Mouse (Mus musculus): ENCODE measurements at regions not wholly inside any gene's neighbourhood (a gene's known extent, or its start where the extent isn't known, plus 50 kb on each side); places are given as distances from the start of the nearest gene placed in this dataset.

GRCm38 (mm10) chr4:8989614-8990013 lies 750.8 kb upstream of the Car8 start:
- ATAC-seq (ENCODE audit: low read depth) = no peak

GRCm38 (mm10) chr4:8989110-8989509 lies 750.3 kb upstream of the Car8 start:
- no peak for ATAC-seq (ENCODE audit: low read depth)
- Histone ChIP-seq H3K36me3 (ENCODE audit: control insufficient read depth, insufficient read depth, low read length) (no peaks in the 10 kb centered on the region), H3K9ac (ENCODE audit: low read length) (no peak overlapping the region), H3K9me3 (ENCODE audit: control insufficient read depth, low read length) (no peaks in the 10 kb centered on the region), H3K4me3 (ENCODE audit: low read length) (no peak overlapping the region), H3K4me1 (replicated peaks; ENCODE audit: control insufficient read depth, insufficient read depth, low read length) (peaks cover 9% of the 10 kb centered on the region; the same call in 1 of the 2 replicates), H3K4me2 (ENCODE audit: low read depth, low read length) (no peak overlapping the region), H3K27me3 (ENCODE audit: control insufficient read depth, insufficient read depth, low read depth, low read length) (no peaks in the 10 kb centered on the region), H3K27ac (ENCODE audit: low read length) (no peak overlapping the region)
- WGBS = 86% methylated on average over 4 of the region's 4 CpGs

More at GRCm38 (mm10) chr4:8989614-8990013, 750.8 kb upstream of the Car8 start:
- Histone ChIP-seq H3K4me1 (replicated peaks; ENCODE audit: control insufficient read depth, insufficient read depth, low read length) (peaks cover 6% of the 10 kb centered on the region; the same call in 1 of the 2 replicates), H3K9me3 (ENCODE audit: control insufficient read depth, low read length) (no peaks in the 10 kb centered on the region), H3K27me3 (ENCODE audit: control insufficient read depth, insufficient read depth, low read depth, low read length) (no peaks in the 10 kb centered on the region), H3K9ac (ENCODE audit: low read length) (no peak overlapping the region), H3K4me2 (ENCODE audit: low read depth, low read length) (no peak overlapping the region), H3K27ac (ENCODE audit: low read length) (no peak overlapping the region), H3K36me3 (ENCODE audit: control insufficient read depth, insufficient read depth, low read length) (no peaks in the 10 kb centered on the region), H3K4me3 (ENCODE audit: low read length) (no peak overlapping the region)
- WGBS = 89% methylated on average over 6 of the region's 6 CpGs

- WGBS = 44% methylated on average over 8 of the region's 8 CpGs
- H3K9ac ChIP-seq (ENCODE audit: low read length) = no peak overlapping the region
- no peaks in the 10 kb centered on the region for H3K9me3 ChIP-seq (ENCODE audit: control insufficient read depth, low read length)
- H3K36me3 ChIP-seq (ENCODE audit: control insufficient read depth, insufficient read depth, low read length) = no peaks in the 10 kb centered on the region
- no peak for ATAC-seq (ENCODE audit: low read depth)
- H3K4me3 ChIP-seq (ENCODE audit: low read length) = no peak overlapping the region
- peaks cover 12% of the 10 kb centered on the region; the same call in 1 of the 2 replicates for H3K4me1 ChIP-seq (replicated peaks; ENCODE audit: control insufficient read depth, insufficient read depth, low read length)
- H3K27ac ChIP-seq (ENCODE audit: low read length) = no peak overlapping the region
- H3K27me3 ChIP-seq (ENCODE audit: control insufficient read depth, insufficient read depth, low read depth, low read length) = no peaks in the 10 kb centered on the region
- H3K4me2 ChIP-seq (ENCODE audit: low read depth, low read length) = no peak overlapping the region
Observed at GRCm38 (mm10) chr4:8988345-8988733, 749.5 kb upstream of the Car8 start.

GRCm38 (mm10) chr4:8987544-8988344 lies 748.9 kb upstream of the Car8 start:
- 56% methylated on average over 10 of the region's 10 CpGs for WGBS
- no peaks in the 10 kb centered on the region for H3K27me3 ChIP-seq (ENCODE audit: control insufficient read depth, insufficient read depth, low read depth, low read length)
- no peak overlapping the region for H3K27ac ChIP-seq (ENCODE audit: low read length)
- H3K4me3 ChIP-seq (ENCODE audit: low read length) = no peak overlapping the region
- no peaks in the 10 kb centered on the region for H3K9me3 ChIP-seq (ENCODE audit: control insufficient read depth, low read length)
- H3K4me2 ChIP-seq (ENCODE audit: low read depth, low read length) = no peak overlapping the region
- no peaks in the 10 kb centered on the region for H3K36me3 ChIP-seq (ENCODE audit: control insufficient read depth, insufficient read depth, low read length)
- ATAC-seq (ENCODE audit: low read depth) = no peak; the same call in 1 of the 2 replicates
- peaks cover 12% of the 10 kb centered on the region; the same call in 1 of the 2 replicates for H3K4me1 ChIP-seq (replicated peaks; ENCODE audit: control insufficient read depth, insufficient read depth, low read length)
- H3K9ac ChIP-seq (ENCODE audit: low read length) = no peak overlapping the region

DNA sequence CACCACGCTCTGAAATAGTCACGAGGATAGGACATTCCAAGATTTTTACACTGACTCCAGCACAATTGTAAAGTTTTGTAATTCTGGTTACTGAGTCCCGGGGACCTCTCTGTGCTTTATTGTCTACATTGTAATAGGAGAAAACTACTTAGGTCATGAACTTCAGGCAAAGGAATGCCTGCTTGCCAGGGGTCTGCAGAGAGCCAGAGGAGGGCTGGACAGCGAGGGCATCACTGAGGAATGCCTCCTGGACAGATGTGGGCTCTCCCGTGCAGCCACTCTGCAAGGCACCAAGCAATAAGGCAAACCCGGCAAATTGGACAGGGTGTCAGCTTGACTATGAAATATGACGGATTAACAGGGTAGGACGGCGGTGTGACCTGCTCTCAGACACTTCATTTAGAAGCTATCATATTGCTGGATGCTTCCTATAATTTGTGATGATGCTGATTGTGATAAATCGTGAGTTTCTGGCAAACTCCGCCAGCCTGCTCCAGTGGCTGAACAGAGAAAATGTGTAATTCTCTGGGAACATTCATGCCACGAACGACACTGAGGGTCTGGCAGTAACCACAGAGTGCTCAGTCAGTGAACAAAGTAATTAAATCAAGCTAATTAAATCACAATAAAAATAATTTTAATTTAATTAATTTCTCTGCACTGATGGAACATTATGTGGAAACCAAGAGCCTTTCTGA lies 747.7 kb upstream of the Car8 start:
- H3K9ac ChIP-seq (ENCODE audit: low read length) = no peak overlapping the region
- no peaks in the 10 kb centered on the region for H3K9me3 ChIP-seq (ENCODE audit: control insufficient read depth, low read length)
- ATAC-seq (ENCODE audit: low read depth) = peak; percentile 39; the same call in 1 of the 2 replicates
- peaks cover 12% of the 10 kb centered on the region; the same call in 1 of the 2 replicates for H3K4me1 ChIP-seq (replicated peaks; ENCODE audit: control insufficient read depth, insufficient read depth, low read length)
- H3K4me2 ChIP-seq (ENCODE audit: low read depth, low read length) = no peak overlapping the region
- 37% methylated on average over 13 of the region's 13 CpGs for WGBS
- no peak overlapping the region for H3K27ac ChIP-seq (ENCODE audit: low read length)
- H3K4me3 ChIP-seq (ENCODE audit: low read length) = no peak overlapping the region
- H3K36me3 ChIP-seq (ENCODE audit: control insufficient read depth, insufficient read depth, low read length) = no peaks in the 10 kb centered on the region
- H3K27me3 ChIP-seq (ENCODE audit: control insufficient read depth, insufficient read depth, low read depth, low read length) = no peaks in the 10 kb centered on the region

DNA sequence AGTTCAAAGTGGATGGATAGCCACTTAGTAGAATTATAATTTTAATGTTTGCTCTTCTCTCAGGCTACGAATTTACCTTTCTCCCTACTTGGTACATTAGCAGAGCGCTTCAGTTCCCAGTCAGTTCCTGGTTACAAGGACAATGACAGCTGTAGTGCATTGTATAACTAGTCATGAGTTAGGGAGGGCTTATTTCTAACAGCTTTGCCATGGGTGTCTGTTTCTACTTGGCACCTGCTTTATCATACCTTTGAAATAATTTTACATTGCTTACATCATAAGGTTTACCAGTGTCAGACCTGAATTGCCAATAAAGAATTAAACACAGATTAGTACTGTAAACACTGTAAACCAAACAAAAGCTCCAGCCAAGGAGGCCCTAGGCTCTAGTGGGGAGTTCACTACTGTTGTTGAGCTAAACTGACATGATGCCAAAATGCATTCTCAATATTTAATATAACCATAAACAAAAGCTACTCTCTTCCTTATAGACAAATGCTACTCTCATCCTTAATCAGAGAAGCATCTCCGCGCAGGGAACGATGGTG lies 745.3 kb upstream of the Car8 start:
- 40% methylated on average over 5 of the region's 5 CpGs for WGBS

GRCm38 (mm10) chr4:8978949-8979348 lies 740.1 kb upstream of the Car8 start:
- ATAC-seq (ENCODE audit: low read depth) = no peak
- H3K27me3 ChIP-seq (ENCODE audit: control insufficient read depth, insufficient read depth, low read depth, low read length) = no peaks in the 10 kb centered on the region
- H3K27ac ChIP-seq (ENCODE audit: low read length) = no peak overlapping the region
- H3K4me2 ChIP-seq (ENCODE audit: low read depth, low read length) = no peak overlapping the region
- 79% methylated on average over 8 of the region's 8 CpGs for WGBS
- peaks cover 1% of the 10 kb centered on the region; the same call in 1 of the 2 replicates for H3K4me1 ChIP-seq (replicated peaks; ENCODE audit: control insufficient read depth, insufficient read depth, low read length)
- no peaks in the 10 kb centered on the region for H3K9me3 ChIP-seq (ENCODE audit: control insufficient read depth, low read length)
- H3K4me3 ChIP-seq (ENCODE audit: low read length) = no peak overlapping the region
- no peaks in the 10 kb centered on the region for H3K36me3 ChIP-seq (ENCODE audit: control insufficient read depth, insufficient read depth, low read length)
- H3K9ac ChIP-seq (ENCODE audit: low read length) = no peak overlapping the region

More for the DNA sequence above, 745.3 kb upstream of the Car8 start:
- Histone ChIP-seq H3K9me3 (ENCODE audit: control insufficient read depth, low read length) (no peaks in the 10 kb centered on the region), H3K4me1 (replicated peaks; ENCODE audit: control insufficient read depth, insufficient read depth, low read length) (peaks cover 12% of the 10 kb centered on the region; the same call in 1 of the 2 replicates), H3K36me3 (ENCODE audit: control insufficient read depth, insufficient read depth, low read length) (no peaks in the 10 kb centered on the region), H3K9ac (ENCODE audit: low read length) (no peak overlapping the region), H3K27ac (ENCODE audit: low read length) (no peak overlapping the region), H3K27me3 (ENCODE audit: control insufficient read depth, insufficient read depth, low read depth, low read length) (no peaks in the 10 kb centered on the region), H3K4me2 (ENCODE audit: low read depth, low read length) (no peak overlapping the region), H3K4me3 (ENCODE audit: low read length) (no peak overlapping the region)
- ATAC-seq (ENCODE audit: low read depth) = peak; percentile 77

DNA sequence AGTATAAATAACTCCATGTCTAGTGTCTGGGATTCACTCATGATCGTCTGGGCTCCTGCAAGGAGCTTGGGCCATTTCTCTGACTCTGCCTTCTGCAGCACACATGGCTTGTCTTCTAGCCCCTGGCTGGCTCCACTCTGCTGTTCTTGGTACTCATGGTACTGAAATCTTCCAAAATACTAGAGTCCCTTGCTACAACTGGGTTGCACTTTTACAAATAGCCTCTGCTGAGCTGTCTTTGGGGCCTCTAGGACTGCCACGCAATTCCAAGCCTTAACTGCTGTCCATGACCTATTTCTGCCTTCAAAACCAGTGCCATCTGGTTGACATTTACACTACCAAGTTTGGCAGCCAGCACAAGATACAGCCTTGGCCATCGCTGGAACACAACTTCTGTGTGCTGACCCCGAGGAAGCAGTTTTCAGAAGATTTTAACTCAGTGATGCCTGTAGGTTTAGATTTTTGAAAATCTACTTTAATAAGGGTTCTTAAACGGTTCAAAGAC lies 731.2 kb upstream of the Car8 start:
- 79% methylated on average over 5 of the region's 5 CpGs for WGBS
- H3K4me2 ChIP-seq (ENCODE audit: low read depth, low read length) = no peak overlapping the region
- 0 out of 2 replicates have a peak, but pooled peaks cover 2% of the 10 kb centered on the region for H3K4me1 ChIP-seq (replicated peaks; ENCODE audit: control insufficient read depth, insufficient read depth, low read length)
- no peaks in the 10 kb centered on the region for H3K27me3 ChIP-seq (ENCODE audit: control insufficient read depth, insufficient read depth, low read depth, low read length)
- H3K9me3 ChIP-seq (ENCODE audit: control insufficient read depth, low read length) = 0 out of 2 replicates have a peak, but pooled peaks cover 2% of the 10 kb centered on the region
- no peak for ATAC-seq (ENCODE audit: low read depth)
- no peak overlapping the region for H3K9ac ChIP-seq (ENCODE audit: low read length)
- no peaks in the 10 kb centered on the region for H3K36me3 ChIP-seq (ENCODE audit: control insufficient read depth, insufficient read depth, low read length)
- no peak overlapping the region for H3K4me3 ChIP-seq (ENCODE audit: low read length)
- H3K27ac ChIP-seq (ENCODE audit: low read length) = no peak overlapping the region

- ATAC-seq (ENCODE audit: low read depth) = no peak
- no peaks in the 10 kb centered on the region for H3K36me3 ChIP-seq (ENCODE audit: control insufficient read depth, insufficient read depth, low read length)
- no peak overlapping the region for H3K4me3 ChIP-seq (ENCODE audit: low read length)
- H3K9ac ChIP-seq (ENCODE audit: low read length) = no peak overlapping the region
- no peaks in the 10 kb centered on the region for H3K27me3 ChIP-seq (ENCODE audit: control insufficient read depth, insufficient read depth, low read depth, low read length)
- WGBS = 20% methylated on average over 3 of the region's 3 CpGs
- H3K4me2 ChIP-seq (ENCODE audit: low read depth, low read length) = no peak overlapping the region
- H3K27ac ChIP-seq (ENCODE audit: low read length) = no peak overlapping the region
- 0 out of 2 replicates have a peak, but pooled peaks cover 2% of the 10 kb centered on the region for H3K9me3 ChIP-seq (ENCODE audit: control insufficient read depth, low read length)
- H3K4me1 ChIP-seq (replicated peaks; ENCODE audit: control insufficient read depth, insufficient read depth, low read length) = 0 out of 2 replicates have a peak, but pooled peaks cover 2% of the 10 kb centered on the region
Observed at GRCm38 (mm10) chr4:8968741-8969140, 729.9 kb upstream of the Car8 start.
